12 mouse cellular contexts compared by ENCODE assay signal in the genomic region with DNA sequence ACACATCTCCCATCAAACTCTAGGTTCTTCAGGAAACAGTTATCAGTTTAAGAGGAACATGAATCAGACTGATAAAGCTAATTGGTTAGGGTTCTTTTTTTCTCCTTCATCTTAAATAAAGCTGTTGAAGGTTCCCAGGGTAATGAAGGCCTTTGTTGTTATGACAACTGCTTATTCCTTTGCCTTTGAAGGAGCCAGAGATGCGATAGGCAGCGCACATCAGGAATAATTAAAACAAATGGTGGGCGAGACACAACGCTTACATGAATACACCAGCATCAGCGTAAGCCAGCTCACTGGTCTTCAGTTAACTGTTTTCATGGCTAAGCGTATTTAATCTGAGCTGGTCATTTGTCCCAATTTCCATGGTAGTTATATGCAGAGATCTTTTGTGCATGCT.
"Had no signal": no experiment of that assay in that cellular context is flagged by ENCODE, and none has a peak within 500 bp of the region (broad histone marks: within the 10 kb centered on the region; RNA-seq: fewer than 3 reads in every experiment).

No protein-coding gene starts in this region.

- H3K36me3 ChIP-seq: limb, embryonic 13.5 days; neural tube, embryonic 12.5 days had no signal

- H3K4me3 ChIP-seq: limb, embryonic 13.5 days; neural tube, embryonic 12.5 days had no signal

- DNase-seq: kidney, adult 2 months; kidney, postnatal 14 days; left cerebral cortex, postnatal 4 days; lung, adult 18-20 months; retina, postnatal 1 day; right cerebral cortex, postnatal 4 days; spleen, adult 18-20 months; thymus, adult 18-20 months; thymus, postnatal 14 days had no signal

- H3K4me2 ChIP-seq: limb, embryonic 13.5 days; neural tube, embryonic 12.5 days had no signal

- H3K4me1 ChIP-seq: limb, embryonic 13.5 days; neural tube, embryonic 12.5 days had no signal

- H3K9ac ChIP-seq: limb, embryonic 13.5 days; liver, embryonic 14.5 days; neural tube, embryonic 12.5 days had no signal

- H3K27ac ChIP-seq: limb, embryonic 13.5 days; liver, embryonic 14.5 days; neural tube, embryonic 12.5 days had no signal

- H3K27me3 ChIP-seq: limb, embryonic 13.5 days; neural tube, embryonic 12.5 days had no signal

- H3K9me3 ChIP-seq: limb, embryonic 13.5 days; neural tube, embryonic 12.5 days had no signal
